In the genomic region with DNA sequence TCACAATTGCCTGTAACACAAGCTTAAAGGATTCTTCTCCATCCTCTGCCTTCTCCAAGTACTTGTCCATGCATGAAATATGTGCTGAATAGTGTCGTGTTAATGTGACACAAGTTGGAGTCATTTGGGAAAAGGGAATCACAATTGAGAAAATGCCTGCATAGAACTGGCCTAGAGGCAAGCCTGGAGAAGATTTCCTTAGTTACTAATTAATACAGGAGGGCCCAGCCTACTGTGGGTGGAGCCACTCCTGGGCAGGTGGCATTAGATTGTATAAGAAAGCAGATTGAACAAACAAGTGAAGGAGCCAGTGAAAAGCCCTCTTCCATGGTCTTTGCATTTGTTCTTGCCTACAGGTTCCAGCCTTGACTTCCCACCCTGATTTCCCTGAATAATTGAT, we compare ENCODE assay signal across 22 mouse cellular contexts.
DNase-seq lines count a peak whose midpoint lies in the region; ATAC-seq and TF ChIP-seq lines count a peak whose summit lies in the region.
"Had no signal": no experiment of that assay in that cellular context is flagged by ENCODE, and none has a peak within 500 bp of the region (broad histone marks: within the 10 kb centered on the region; RNA-seq: fewer than 3 reads in every experiment).

No protein-coding gene starts in this region.

- peak; percentile 18 for DNase-seq in kidney, adult 2 months
- DNase-seq in brain, embryonic 14.5 days (ENCODE audit: low read depth) = peak; percentile 60
- DNase-seq in cerebellum, adult 11-12 months = no peak
- DNase-seq: adrenal gland, adult 2 months; adrenal gland, postnatal 14 days; cerebellum, adult 18-20 months; cerebellum, adult 9-10 months; cerebellum, postnatal 14 days; gastrocnemius, postnatal 25 days; heart, adult 18-20 months; heart, postnatal 10 days; heart, postnatal 36 days had no signal

- 22% methylated on average over 1 of the region's 1 CpGs for WGBS in forebrain, embryonic 13.5 days
- WGBS in forebrain, embryonic 16.5 days = 28% methylated on average over 1 of the region's 1 CpGs
- WGBS in kidney, adult 2 months = 41% methylated on average over 1 of the region's 1 CpGs
- WGBS in kidney, embryonic 16.5 days = 72% methylated on average over 1 of the region's 1 CpGs

- H3K36me3 ChIP-seq in forebrain, embryonic 13.5 days (ENCODE audit: poor library complexity, severe bottlenecking) = no peaks in the 10 kb centered on the region
- no peaks in the 10 kb centered on the region for H3K36me3 ChIP-seq in forebrain, embryonic 16.5 days (ENCODE audit: control insufficient read depth, insufficient read depth)
- H3K36me3 ChIP-seq in kidney, adult 2 months (ENCODE audit: control insufficient read depth, insufficient read depth, low read length) = no peaks in the 10 kb centered on the region
- H3K36me3 ChIP-seq in kidney, embryonic 16.5 days (ENCODE audit: insufficient read depth, low read length) = no peaks in the 10 kb centered on the region
- H3K36me3 ChIP-seq: heart, embryonic 12.5 days; heart, embryonic 15.5 days; hindbrain, embryonic 10.5 days; hindbrain, embryonic 13.5 days; intestine, embryonic 15.5 days had no signal

- TF ChIP-seq CTCF in kidney, adult 2 months (conservative IDR thresholded peaks at IDR 0.05; ENCODE audit: insufficient read depth, insufficient read length, low read depth, low read length) = no peak
- no peak for TF ChIP-seq CTCF in brain, embryonic 14.5 days (IDR thresholded peaks at IDR 0.05; ENCODE audit: borderline replicate concordance, extremely low read depth, insufficient read depth, insufficient read length)

- H3K4me3 ChIP-seq in forebrain, embryonic 13.5 days = no peak overlapping the region
- no peak overlapping the region for H3K4me3 ChIP-seq in forebrain, embryonic 16.5 days (replicated peaks; ENCODE audit: low read length)
- no peak overlapping the region for H3K4me3 ChIP-seq in kidney, adult 2 months (ENCODE audit: insufficient read depth, low read depth, low read length)
- no peak overlapping the region for H3K4me3 ChIP-seq in kidney, embryonic 16.5 days (ENCODE audit: low read length)
- H3K4me3 ChIP-seq: heart, embryonic 12.5 days; heart, embryonic 15.5 days; hindbrain, embryonic 10.5 days; hindbrain, embryonic 13.5 days; intestine, embryonic 15.5 days had no signal

- H3K9ac ChIP-seq in forebrain, embryonic 13.5 days = no peak overlapping the region
- no peak overlapping the region for H3K9ac ChIP-seq in forebrain, embryonic 16.5 days (replicated peaks; ENCODE audit: low read depth, low read length)
- no peak overlapping the region for H3K9ac ChIP-seq in kidney, embryonic 16.5 days (replicated peaks; ENCODE audit: low read length)
- H3K9ac ChIP-seq: heart, embryonic 12.5 days; heart, embryonic 15.5 days; hindbrain, embryonic 13.5 days; intestine, embryonic 15.5 days had no signal

- no peaks in the 10 kb centered on the region for H3K9me3 ChIP-seq in forebrain, embryonic 13.5 days (replicated peaks)
- no peaks in the 10 kb centered on the region for H3K9me3 ChIP-seq in forebrain, embryonic 16.5 days (ENCODE audit: control insufficient read depth, low read length)
- no peaks in the 10 kb centered on the region for H3K9me3 ChIP-seq in kidney, embryonic 16.5 days (ENCODE audit: low read length)
- H3K9me3 ChIP-seq: heart, embryonic 12.5 days; heart, embryonic 15.5 days; hindbrain, embryonic 10.5 days; hindbrain, embryonic 13.5 days; intestine, embryonic 15.5 days had no signal

- H3K4me1 ChIP-seq in forebrain, embryonic 13.5 days = 0 out of 2 replicates have a peak, but pooled peaks cover 5% of the 10 kb centered on the region
- no peaks in the 10 kb centered on the region for H3K4me1 ChIP-seq in forebrain, embryonic 16.5 days (replicated peaks; ENCODE audit: control insufficient read depth, insufficient read depth, low read length)
- H3K4me1 ChIP-seq in kidney, adult 2 months (ENCODE audit: control insufficient read depth, insufficient read depth, low read length) = no peaks in the 10 kb centered on the region
- no peaks in the 10 kb centered on the region for H3K4me1 ChIP-seq in kidney, embryonic 16.5 days (ENCODE audit: insufficient read depth, low read length)
- H3K4me1 ChIP-seq: heart, embryonic 12.5 days; heart, embryonic 15.5 days; hindbrain, embryonic 10.5 days; hindbrain, embryonic 13.5 days; intestine, embryonic 15.5 days had no signal

- ATAC-seq in forebrain, embryonic 13.5 days = peak; percentile 57; the same call in 1 of the 2 replicates
- ATAC-seq in forebrain, embryonic 16.5 days = no peak
- no peak for ATAC-seq in kidney, embryonic 16.5 days (ENCODE audit: low FRiP score, low TSS enrichment)
- ATAC-seq: CD4-positive, CD25-positive, alpha-beta regulatory T cell, adult 4 months; hindbrain, embryonic 16.5 days; intestine, embryonic 15.5 days had no signal

- no peak overlapping the region for H3K4me2 ChIP-seq in forebrain, embryonic 13.5 days
- no peak overlapping the region for H3K4me2 ChIP-seq in forebrain, embryonic 16.5 days (ENCODE audit: low read length)
- no peak overlapping the region for H3K4me2 ChIP-seq in kidney, embryonic 16.5 days (replicated peaks; ENCODE audit: low read depth, low read length)
- H3K4me2 ChIP-seq: heart, embryonic 12.5 days; heart, embryonic 15.5 days; hindbrain, embryonic 13.5 days; intestine, embryonic 15.5 days had no signal

- no peaks in the 10 kb centered on the region for H3K27me3 ChIP-seq in forebrain, embryonic 13.5 days
- no peaks in the 10 kb centered on the region for H3K27me3 ChIP-seq in forebrain, embryonic 16.5 days (replicated peaks; ENCODE audit: control insufficient read depth, insufficient read depth, low read length)
- H3K27me3 ChIP-seq in kidney, adult 2 months (replicated peaks; ENCODE audit: control insufficient read depth, insufficient read depth, low read length) = no peaks in the 10 kb centered on the region
- H3K27me3 ChIP-seq in kidney, embryonic 16.5 days (ENCODE audit: insufficient read depth, low read length) = no peaks in the 10 kb centered on the region
- H3K27me3 ChIP-seq: heart, embryonic 12.5 days; heart, embryonic 15.5 days; hindbrain, embryonic 13.5 days; intestine, embryonic 15.5 days had no signal

- TF ChIP-seq POLR2A in kidney, adult 2 months (IDR thresholded peaks at IDR 0.05; ENCODE audit: low read depth, low read length) = no peak
- no peak for TF ChIP-seq POLR2A in brain, embryonic 14.5 days (IDR thresholded peaks at IDR 0.05; ENCODE audit: borderline replicate concordance, extremely low read depth, insufficient read depth, insufficient read length, poor library complexity, severe bottlenecking)

- H3K27ac ChIP-seq in forebrain, embryonic 13.5 days = no peak overlapping the region
- no peak overlapping the region for H3K27ac ChIP-seq in forebrain, embryonic 16.5 days (ENCODE audit: low read length)
- no peak overlapping the region for H3K27ac ChIP-seq in kidney, adult 2 months (ENCODE audit: insufficient read depth, low read depth, low read length)
- no peak overlapping the region for H3K27ac ChIP-seq in kidney, embryonic 16.5 days (ENCODE audit: low read length)
- H3K27ac ChIP-seq: heart, embryonic 15.5 days; hindbrain, embryonic 10.5 days; hindbrain, embryonic 13.5 days; intestine, embryonic 15.5 days had no signal
